Mouse (Mus musculus) CD4-positive, CD25-positive, alpha-beta regulatory T cell, adult 2 months (primary cell): ENCODE results near the gene Mdm2.

Experiments
- DNase-seq: peaks from one replicate; pipeline ENCODE4 v3.0.0-alpha.2; 2012; ENCODE audit warnings: low read depth, low spot score

Mdm2 gene

DNA sequence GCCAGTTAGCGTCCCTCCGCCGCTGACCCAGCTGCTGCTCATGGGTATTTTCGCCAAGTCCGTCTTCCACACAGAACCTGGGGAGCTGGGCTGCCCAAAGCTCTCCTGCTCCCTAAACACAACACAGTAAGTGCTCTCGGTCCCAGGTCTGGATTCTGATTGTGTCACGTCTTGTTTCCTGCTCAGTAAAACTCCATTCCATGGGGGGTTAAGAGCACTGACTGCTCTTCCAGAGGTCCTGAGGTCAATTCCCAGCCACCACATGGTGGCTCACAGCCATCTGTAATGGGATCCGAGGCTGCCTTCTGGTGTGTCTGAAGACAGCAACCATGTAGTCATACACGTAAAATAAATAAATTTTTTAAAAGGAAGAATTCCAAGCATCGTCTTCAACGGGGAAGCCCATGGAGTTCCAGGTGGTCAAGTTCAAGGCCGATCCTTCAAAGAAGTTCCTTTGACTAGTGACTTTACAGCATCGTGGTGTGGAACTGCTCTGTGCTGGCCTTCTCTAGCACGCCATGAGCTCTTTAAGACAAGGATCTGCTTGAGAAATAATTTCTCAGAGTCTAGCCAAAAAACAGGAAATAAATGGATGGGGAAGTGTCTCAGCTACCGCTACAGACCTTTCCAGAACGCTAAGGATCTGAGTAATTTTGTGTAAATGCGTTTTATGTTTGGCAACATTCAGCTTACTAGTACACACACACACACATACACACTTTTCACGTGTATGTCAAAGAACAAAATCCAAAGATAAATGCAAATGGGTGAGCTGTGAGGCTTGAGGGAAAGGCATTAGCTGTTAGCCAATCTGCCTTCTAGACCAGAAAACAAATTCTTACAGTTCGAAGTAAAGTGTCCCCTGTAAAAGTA, 26.0 kb downstream of the Mdm2 start:
- DNase-seq: no peak

- DNase-seq: no peak
These were observed 26.9 kb downstream of the Mdm2 start for GRCm38 (mm10) chr10:117683734-117684037.

- no peak for DNase-seq
These were observed 27.5 kb downstream of the Mdm2 start for GRCm38 (mm10) chr10:117682858-117683733.

DNA sequence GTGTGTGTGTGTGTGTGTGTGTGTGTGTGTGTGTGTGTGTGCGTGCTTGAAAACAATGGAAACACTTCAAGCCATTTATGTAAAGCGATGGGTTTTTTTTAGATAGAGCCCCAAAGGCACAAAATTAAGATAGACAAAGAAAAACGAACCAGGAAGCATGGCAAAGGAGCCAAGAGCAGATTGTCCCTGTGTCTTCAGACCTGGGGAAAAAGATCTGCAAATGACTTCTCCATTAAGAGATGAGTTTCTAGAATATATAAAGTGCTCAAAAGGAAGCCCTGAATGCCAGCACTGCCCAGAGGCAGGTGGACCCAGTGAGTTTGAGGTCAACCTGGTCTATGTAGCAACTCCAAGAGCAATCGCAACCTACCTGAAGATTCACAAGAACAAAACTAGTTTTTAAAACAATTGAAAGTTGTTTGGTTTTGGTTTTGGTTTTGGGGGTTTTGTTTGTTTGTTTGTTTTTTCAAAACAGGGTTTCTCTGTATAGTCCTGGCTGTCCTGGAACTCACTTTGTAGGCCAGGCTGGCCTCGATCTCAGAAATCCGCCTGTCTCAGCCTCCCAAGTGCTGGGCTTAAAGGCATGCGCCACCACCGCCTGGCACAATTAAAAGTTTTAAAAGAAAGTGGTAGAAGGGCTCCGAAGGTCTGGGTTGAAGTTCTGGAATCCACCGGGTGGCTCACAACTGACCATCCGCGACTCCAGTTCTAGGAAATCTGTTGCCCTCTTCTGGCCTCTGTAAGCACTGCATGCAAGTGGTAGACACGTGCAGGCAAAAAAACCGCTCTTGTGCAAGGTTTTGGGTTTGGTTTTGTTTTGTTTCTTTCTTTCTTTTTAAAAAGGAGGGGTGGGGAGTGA, 28.3 kb downstream of the Mdm2 start:
- DNase-seq: peak; percentile 36

GRCm38 (mm10) chr10:117681543-117681942, 29.0 kb downstream of the Mdm2 start:
- no peak for DNase-seq

- no peak for DNase-seq
These were observed 29.6 kb downstream of the Mdm2 start for GRCm38 (mm10) chr10:117680868-117681513.

DNA sequence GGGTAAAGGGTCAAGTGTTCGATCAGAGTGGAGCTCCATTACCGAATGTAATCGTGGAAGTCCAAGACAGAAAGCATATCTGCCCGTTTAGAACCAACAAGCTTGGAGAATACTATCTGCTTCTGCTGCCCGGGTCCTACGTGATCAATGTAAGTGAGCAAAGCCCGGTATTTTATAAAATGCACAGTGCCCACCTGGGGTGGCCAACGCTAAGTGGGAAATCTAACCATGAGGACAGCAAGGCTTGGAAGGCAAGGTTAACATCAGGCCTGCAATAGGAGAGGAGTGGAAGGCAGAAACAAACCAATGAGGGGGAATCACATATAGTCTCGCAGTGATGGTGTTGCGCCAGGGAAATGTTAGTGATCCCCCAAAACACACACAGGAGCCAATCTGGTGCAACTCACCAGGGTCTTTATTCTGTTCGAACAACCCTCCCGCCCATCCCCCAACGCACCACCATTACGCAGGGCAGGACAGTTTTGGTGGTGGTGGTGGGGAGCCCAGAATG, 30.5 kb downstream of the Mdm2 start:
- no peak for DNase-seq

DNA sequence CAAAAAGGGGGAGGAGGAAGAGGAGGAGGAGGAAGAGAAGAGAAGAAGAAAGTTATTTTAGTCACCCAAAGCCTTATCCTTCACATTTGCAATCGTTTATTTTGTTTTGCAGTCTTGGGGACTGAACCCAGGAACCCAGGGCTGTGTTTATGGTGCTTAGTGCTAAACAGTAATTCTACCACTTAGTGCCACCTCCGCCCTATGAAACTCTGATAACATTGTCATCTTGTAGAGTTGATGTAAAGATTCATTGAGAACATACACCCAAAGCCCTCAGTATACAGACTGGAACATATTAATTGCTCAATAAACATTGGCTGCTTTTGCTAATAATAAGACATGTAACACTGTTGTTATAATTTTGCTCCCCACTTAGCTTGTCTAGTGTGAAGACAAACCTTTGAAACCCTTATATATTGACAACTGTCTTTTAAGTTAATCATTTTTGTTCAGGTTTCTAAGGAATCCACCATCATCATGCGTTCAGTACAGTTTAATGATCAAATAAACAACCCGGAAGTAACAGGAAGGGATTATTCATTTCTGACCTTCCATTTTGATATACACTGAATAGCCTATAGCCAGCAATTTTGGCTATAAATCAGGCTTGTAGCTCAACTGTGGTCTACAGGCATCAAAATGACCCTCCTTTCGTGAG, 31.4 kb downstream of the Mdm2 start:
- no peak for DNase-seq

GRCm38 (mm10) chr10:117678357-117678756, 32.2 kb downstream of the Mdm2 start:
- no peak for DNase-seq

DNA sequence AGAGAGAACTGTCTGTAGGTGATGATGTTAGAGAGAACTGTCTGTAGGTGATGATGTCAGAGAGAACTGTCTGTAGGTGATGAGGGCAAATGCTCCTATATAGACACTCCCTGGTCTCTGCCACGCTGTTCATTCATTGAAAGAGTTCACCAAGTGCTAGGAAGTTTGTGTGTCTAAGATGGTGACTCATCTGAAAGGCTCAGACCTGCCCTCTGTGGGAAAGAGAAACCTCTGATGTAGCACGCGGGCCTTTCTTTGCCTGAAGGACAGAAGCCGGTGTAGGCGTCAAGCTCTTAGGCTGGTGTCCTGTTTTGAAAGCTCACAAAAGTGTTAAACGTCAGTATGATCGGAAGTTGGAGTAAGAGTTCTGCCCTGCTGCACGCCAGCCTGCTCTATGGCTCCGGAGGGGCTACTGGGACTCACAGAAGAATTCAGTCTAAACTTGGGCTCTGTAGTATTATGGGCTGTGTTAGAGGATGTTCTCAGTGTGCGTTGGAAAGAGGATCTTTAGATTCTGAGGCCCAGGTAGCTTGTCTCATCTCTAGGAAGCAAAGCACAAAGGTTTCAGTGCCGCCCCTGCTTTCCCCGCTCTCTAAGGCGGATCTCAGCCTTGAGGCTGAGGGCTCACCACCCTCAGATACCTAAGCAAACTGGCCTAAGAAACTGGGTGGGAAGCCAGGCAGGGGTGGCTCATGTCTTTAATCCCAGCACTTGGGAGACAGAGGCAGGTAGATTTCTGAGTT, 32.9 kb downstream of the Mdm2 start:
- peak; percentile 55 for DNase-seq

DNA sequence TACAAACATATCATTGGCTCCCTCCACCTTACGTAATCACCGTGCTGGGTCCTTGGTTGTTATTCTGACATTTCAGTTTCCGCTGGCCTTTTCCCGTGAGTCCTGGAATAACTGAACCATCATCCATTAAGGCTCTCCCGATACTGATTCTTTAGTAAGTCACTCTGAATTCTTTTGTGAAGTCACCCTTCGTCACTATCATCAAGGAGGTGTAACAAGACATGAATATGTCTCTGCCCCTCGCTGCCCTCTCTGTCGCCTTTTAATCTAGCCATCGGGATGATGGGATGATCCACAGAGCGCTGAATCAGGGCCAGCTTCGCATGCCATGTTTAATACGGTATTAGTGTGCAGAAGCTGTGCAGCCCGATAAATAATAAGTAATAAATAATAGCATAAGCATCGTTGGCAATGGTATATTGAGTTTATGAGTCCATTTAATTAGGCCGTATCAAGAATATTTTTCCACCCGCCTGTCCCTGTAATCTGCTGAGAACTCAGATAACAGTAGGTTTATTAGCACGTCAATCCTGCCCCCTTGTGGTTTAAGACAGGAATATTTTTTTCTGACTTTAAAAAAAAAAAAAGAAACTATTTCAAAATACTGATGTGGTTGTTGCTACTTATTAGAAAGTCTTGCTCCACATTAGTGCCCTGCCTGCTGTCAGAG, 33.8 kb downstream of the Mdm2 start:
- peak; percentile 77 for DNase-seq

GRCm38 (mm10) chr10:117676036-117676643, 34.4 kb downstream of the Mdm2 start:
- DNase-seq: peak; percentile 49

DNA sequence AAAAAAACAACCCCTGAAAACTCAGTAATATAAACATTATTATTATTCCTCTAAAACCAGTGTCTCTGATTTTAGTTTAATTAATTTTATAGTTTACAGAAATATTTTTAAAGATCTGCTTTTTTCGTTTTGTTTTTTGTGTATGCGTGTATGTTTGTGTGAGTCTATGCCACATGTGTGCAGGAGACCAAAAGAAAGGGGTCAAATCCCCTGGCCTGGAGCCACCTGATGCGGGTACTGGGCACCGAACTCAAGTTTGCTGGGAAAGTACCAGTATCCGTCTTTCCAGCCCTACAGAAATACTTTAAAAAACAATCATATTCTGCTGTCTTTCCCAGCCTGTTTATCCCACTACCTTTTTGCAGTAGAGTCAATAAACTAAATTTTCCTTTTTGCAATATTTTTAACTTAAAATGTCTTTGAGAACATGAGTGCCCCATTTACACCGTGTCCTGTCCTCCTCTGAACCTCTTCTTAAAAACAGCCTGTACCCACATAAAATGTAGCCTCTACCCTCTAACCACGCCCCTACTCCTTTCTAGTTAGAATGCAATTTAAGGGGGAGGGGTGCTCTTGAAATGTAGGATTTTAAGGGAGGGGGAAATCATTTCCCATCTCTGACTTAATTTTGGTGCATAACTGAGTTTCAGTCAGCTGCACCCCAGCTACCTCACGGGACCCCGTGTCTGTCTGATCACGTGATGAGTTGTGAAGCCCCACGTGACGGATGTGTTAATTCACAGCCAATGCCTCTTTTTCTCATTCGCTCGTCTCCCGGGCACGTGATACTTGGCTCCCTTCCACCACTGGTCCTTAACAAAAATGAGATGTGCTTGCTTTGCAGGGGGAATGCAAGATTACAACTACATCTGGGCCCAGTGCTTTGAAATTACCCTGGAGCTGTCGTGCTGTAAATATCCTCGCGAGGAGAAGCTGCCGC, 35.2 kb downstream of the Mdm2 start:
- peak; percentile 80 for DNase-seq

DNA sequence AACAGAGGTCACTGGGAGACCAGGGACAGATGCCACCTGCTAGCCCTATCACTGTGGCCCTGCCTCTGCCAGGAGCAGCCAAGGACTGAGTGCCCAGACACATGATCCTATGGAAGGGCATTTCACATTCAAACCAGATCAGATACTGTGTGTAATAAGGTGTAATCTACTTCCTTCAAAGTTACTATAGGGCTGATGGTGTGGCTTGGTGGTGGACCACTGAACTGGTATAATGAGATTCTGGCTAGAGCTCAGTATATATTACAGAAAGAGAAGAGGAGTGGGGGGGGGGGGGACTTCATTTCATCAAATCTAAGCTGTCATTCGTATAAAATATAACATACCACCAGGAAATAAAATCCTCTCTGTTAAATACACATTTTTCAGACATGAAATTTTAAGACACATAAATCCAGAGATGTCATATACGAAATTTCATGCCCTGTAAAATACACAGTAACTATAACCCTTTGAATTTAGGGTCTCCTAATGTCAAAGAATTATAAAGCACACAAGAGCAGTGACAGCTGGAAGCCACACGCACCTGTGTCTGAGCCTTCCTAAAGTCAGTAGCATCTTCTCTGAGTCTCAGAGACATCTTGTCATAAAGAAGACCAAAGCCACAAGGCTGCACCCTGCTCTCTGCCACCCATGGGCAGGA, 36.1 kb downstream of the Mdm2 start:
- DNase-seq: no peak

GRCm38 (mm10) chr10:117673913-117674312, 36.6 kb downstream of the Mdm2 start:
- no peak for DNase-seq

DNA sequence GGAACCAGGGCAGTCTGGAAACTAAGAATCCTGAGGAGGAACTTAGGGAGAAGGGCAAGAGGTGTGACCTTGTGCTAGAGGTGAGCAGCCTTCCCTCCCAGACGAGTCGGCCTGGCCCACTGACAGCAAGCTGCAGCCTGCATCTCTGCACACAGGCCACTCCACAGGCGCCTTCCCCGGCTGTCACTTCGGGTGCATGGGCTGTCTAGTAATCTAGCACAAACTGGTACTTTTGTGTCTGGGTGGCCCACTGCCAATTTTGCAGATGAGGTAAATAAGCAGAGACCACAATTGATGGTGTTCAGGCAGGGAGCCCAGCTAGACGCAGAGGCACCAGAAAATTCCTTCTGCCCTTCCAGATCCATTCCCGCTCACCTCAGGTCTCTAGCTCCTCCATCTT, 37.9 kb downstream of the Mdm2 start:
- no peak for DNase-seq
